Mouse (Mus musculus) heart, adult 2 months (tissue): ENCODE results near the gene Tbccd1. TPM values are rescaled to one million over a fixed set of nuclear protein-coding genes. Genes with fewer than 3 reads are reported as not detected.

ENCODE experiments used
- DNase-seq, 2 experiments: peaks; one replicate each; pipeline ENCODE4 v3.0.0; 2021
- H3K27ac ChIP-seq: fragments of 200-600 bp; 2 replicates; pipeline ENCODE4 v1.8.1; 2022
- H3K27me3 ChIP-seq: fragments of 200-500 bp; 2 replicates; pipeline ENCODE4 v1.6.1; 2012; ENCODE audit warnings: mild to moderate bottlenecking, low read length, inconsistent platforms, mixed read lengths; ENCODE audit not compliant: control insufficient read depth, insufficient read depth
- H3K36me3 ChIP-seq: fragments of 200-500 bp; 2 replicates; pipeline ENCODE4 v1.6.1; 2012; ENCODE audit warnings: low read length, inconsistent platforms; ENCODE audit not compliant: control insufficient read depth, insufficient read depth
- H3K4me1 ChIP-seq: fragments of 200-500 bp; 2 replicates; pipeline ENCODE4 v1.6.1; 2011; ENCODE audit warnings: low read length; ENCODE audit not compliant: control insufficient read depth, insufficient read depth
- H3K4me3 ChIP-seq: fragments of 200-600 bp; 2 replicates; pipeline ENCODE4 v1.8.1; 2022
- H3K79me2 ChIP-seq: fragments of 200-500 bp; replicated peaks from 2 replicates; pipeline ENCODE4 v1.6.1; 2012; ENCODE audit warnings: mild to moderate bottlenecking, inconsistent platforms, low read length, moderate library complexity, mixed read lengths; ENCODE audit not compliant: control insufficient read depth, insufficient read depth
- H3K9ac ChIP-seq: fragments of 200-500 bp; 2 replicates; pipeline ENCODE4 v1.6.1; 2012; ENCODE audit warnings: low read depth, mild to moderate bottlenecking, control low read depth, inconsistent platforms, low read length, mixed read lengths
- CTCF ChIP-seq: fragments of 200-600 bp; IDR thresholded peaks from 2 replicates; pipeline ENCODE4 v1.8.1; 2022; ENCODE audit warnings: antibody characterized with exemption, mild to moderate bottlenecking, moderate library complexity
- EP300 ChIP-seq: fragments of 200-500 bp; IDR thresholded peaks from 2 replicates; pipeline ENCODE4 v1.6.1; 2011; ENCODE audit warnings: low read depth, low read length, control low read depth; ENCODE audit not compliant: insufficient read depth
- POLR2A ChIP-seq: fragments of 200-500 bp; IDR thresholded peaks from 2 replicates; pipeline ENCODE4 v1.6.1; 2011; ENCODE audit warnings: mild to moderate bottlenecking, low read depth, low read length, control low read depth; ENCODE audit not compliant: insufficient read depth
- WGBS: fragments of 180-500 bp; shearing (Covaris S2); methylation state at CpG from one replicate; pipeline ENCODE4 v1.1.7; 2018; 5-methylcytosine and 5-hydroxymethylcytosine counted together
- intact Hi-C: fragments of 180-260 bp; cut with DNase I; formaldehyde crosslinking; loops from one replicate; pipeline ENCODE4 v1.15.1; 2025
- polyA plus RNA-seq: library from polyadenylated mRNA; depleted of rRNA; stranded (reverse); fragments of >200 nt; gene quantifications from 2 replicates; pipeline ENCODE4 v1.2.3, GENCODE M21; 2012
- total RNA-seq, 2 experiments: library from RNA; stranded (reverse); gene quantifications; 2 replicates each; pipeline ENCODE4 v1.2.3; 2021

The Tbccd1 gene
- total and polyA plus RNA-seq, 3 experiments = 10.3 to 12.8 (median 12.7) TPM

DNA sequence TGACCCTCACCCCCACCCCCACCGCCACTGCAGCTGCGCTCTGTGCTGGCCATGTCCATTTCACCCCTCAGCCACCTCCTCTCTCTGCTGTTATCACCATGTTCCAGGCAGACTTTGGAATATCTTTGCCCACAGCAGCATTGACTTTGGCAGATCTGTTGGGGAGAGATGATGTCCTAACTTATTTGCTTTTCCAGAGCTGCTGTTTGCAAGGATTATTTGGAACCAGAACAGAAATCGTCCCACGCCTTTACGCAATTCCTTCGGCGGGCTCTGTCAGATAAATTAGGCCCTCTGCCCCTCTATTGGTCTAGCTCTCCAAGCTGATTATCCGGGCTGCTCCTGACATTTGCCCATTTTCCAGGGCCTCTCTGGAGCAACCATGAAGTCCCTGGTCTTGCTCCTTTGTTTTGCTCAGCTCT, 34.3 kb upstream of the Tbccd1 start:
- intact Hi-C loops = no loop called here
- H3K79me2 ChIP-seq = no peaks in the 10 kb centered on the region
- H3K4me1 ChIP-seq = no peaks in the 10 kb centered on the region
- 73% methylated on average over 8 of the region's 8 CpGs for WGBS
- 0 out of 2 replicates have a peak, but pooled peaks have one; percentile 36 for TF ChIP-seq POLR2A
- TF ChIP-seq EP300 = peak; percentile 39; the same call in 1 of the 2 replicates
- TF ChIP-seq CTCF = no peak
- H3K9ac ChIP-seq = no peak overlapping the region
- no peaks in the 10 kb centered on the region for H3K27me3 ChIP-seq
- H3K4me3 ChIP-seq = no peak overlapping the region
- no peak overlapping the region for H3K27ac ChIP-seq
- peak in 1 of 2 experiments; percentile 24 for DNase-seq
- H3K36me3 ChIP-seq = no peaks in the 10 kb centered on the region

- TF ChIP-seq POLR2A (no peak), EP300 (no peak), CTCF (no peak)
- Histone ChIP-seq H3K4me1 (no peaks in the 10 kb centered on the region), H3K36me3 (no peaks in the 10 kb centered on the region), H3K4me3 (no peak within 1 kb of the TSS), H3K27me3 (no peaks in the 10 kb centered on the region), H3K79me2 (no peaks in the 10 kb centered on the region), H3K9ac (no peak within 1 kb of the TSS), H3K27ac (no peak within 1 kb of the TSS)
- intact Hi-C loops = no loop called here
- no peak for DNase-seq
- WGBS = 69% methylated on average over 11 of the region's 11 CpGs
These were observed 33.4 kb upstream of the Tbccd1 start, which contains the start of gene Ahsg for GRCm38 (mm10) chr16:22890683-22891510. TSS of gene Ahsg (plus strand) at chr16:22891277.

DNA sequence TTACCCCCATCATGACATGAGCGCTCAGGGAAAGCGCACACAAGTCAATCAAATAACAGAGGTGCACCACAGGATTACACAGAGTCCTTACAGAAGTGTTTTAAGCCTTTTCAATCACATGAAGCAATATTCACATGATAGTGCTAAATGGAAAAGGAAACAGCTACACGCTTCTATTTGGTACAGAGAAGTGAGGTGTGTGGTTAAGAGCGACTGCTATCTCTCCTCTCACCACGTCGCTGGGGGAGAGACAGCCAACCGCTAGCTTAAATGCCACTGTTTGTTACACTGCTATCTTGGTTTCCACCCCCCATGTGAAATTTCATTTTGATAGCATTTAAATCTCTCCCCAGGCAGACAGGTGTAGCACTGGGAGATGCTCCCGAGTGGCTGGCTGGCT, 32.2 kb upstream of the Tbccd1 start:
- Histone ChIP-seq H3K36me3 (no peaks in the 10 kb centered on the region), H3K4me1 (no peaks in the 10 kb centered on the region), H3K27me3 (no peaks in the 10 kb centered on the region), H3K4me3 (no peak overlapping the region), H3K79me2 (no peaks in the 10 kb centered on the region), H3K9ac (no peak overlapping the region), H3K27ac (no peak overlapping the region)
- 71% methylated on average over 8 of the region's 8 CpGs for WGBS
- TF ChIP-seq POLR2A (no peak), EP300 (no peak), CTCF (no peak)
- intact Hi-C loops = no loop called here
- no peak for DNase-seq

GRCm38 (mm10) chr16:22888835-22889234, 31.4 kb upstream of the Tbccd1 start:
- intact Hi-C loops = no loop called here

GRCm38 (mm10) chr16:22886726-22887125, 29.3 kb upstream of the Tbccd1 start:
- Histone ChIP-seq H3K4me1 (no peaks in the 10 kb centered on the region; the same call in 1 of the 2 replicates), H3K9ac (no peak overlapping the region), H3K79me2 (no peaks in the 10 kb centered on the region), H3K4me3 (no peak overlapping the region), H3K27ac (no peak overlapping the region), H3K27me3 (no peaks in the 10 kb centered on the region), H3K36me3 (no peaks in the 10 kb centered on the region)
- 67% methylated on average over 3 of the region's 3 CpGs for WGBS
- no peak for DNase-seq
- TF ChIP-seq POLR2A = no peak
- TF ChIP-seq EP300 = no peak
- TF ChIP-seq CTCF = no peak
- intact Hi-C loops = no loop called here

More at GRCm38 (mm10) chr16:22888835-22889234, 31.4 kb upstream of the Tbccd1 start:
- no peaks in the 10 kb centered on the region for H3K27me3 ChIP-seq
- H3K9ac ChIP-seq = no peak overlapping the region
- H3K4me3 ChIP-seq = no peak overlapping the region
- no peak overlapping the region for H3K27ac ChIP-seq
- no peaks in the 10 kb centered on the region for H3K79me2 ChIP-seq
- no peaks in the 10 kb centered on the region for H3K4me1 ChIP-seq
- DNase-seq = no peak
- WGBS = 74% methylated on average over 4 of the region's 4 CpGs
- no peak for TF ChIP-seq EP300
- no peak for TF ChIP-seq POLR2A
- no peaks in the 10 kb centered on the region for H3K36me3 ChIP-seq

GRCm38 (mm10) chr16:22885356-22885755, 27.9 kb upstream of the Tbccd1 start:
- Histone ChIP-seq H3K27ac (no peak overlapping the region), H3K79me2 (no peaks in the 10 kb centered on the region), H3K4me1 (peaks cover 1% of the 10 kb centered on the region), H3K36me3 (no peaks in the 10 kb centered on the region), H3K9ac (no peak overlapping the region), H3K27me3 (no peaks in the 10 kb centered on the region), H3K4me3 (no peak overlapping the region)
- TF ChIP-seq EP300 = no peak
- no peak for TF ChIP-seq POLR2A
- TF ChIP-seq CTCF = no peak
- 29% methylated on average over 4 of the region's 4 CpGs for WGBS
- intact Hi-C loops = no loop called here
- no peak for DNase-seq
